Mouse (Mus musculus) fat pad, adult 2 months (tissue): ENCODE measurements around the gene Pde7b.

Experiments
- DNase-seq: peaks from one replicate; pipeline ENCODE4 v3.0.0-alpha.2; 2011; ENCODE audit warnings: low read depth, low spot score; ENCODE audit errors: extremely low read depth

Gene Pde7b

DNA sequence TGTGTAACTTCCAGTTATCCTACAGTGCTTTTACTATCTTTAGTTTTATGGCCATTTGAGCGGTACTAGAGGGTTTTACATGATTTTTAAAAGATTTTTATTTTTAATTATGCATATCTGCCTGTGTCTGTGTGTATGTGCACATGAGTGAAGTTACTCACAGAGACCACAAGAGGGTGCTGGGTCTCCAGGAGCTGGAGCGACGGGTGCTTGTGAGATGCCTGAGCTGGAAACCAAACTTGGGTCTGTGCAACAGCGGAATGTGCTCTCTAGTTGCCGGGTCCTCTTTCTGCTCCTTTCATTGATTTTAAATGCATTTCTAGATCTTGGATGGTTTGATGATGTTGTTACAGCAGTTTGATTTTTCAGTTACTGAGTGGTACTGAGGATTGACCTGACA, 352.8 kb downstream of the Pde7b start:
- DNase-seq: no peak

DNA sequence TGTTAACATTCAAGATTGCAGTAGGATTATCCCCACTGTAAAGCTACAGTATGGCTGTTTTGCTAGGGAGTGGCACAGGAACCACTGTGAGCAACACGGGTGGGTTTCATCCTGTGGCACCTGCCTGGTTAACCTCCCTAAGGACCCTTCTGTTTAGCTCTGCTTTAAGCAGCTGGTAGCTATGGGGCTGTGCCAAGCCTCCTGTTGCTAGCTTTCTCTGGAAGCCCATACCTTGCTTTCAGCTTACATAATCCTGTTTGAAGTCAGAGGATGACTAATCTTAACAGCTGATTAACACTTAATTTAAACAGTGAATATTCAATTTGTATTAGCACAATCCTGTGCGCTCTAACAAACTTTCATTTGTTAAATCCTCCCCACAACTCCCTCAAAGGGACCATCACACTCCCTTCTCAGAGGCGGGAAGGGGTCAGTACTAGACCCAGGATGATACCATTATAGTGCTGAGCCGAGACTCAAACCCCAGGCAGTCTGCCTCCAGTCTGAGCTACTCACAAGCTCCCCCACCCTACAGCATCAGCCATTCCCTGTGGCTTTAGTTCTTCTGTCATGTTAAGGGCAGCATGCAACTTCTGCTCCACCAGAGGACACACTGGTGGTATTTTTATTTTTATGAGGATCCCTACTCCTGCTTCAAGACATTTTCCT, 362.3 kb downstream of the Pde7b start:
- no peak for DNase-seq

DNA sequence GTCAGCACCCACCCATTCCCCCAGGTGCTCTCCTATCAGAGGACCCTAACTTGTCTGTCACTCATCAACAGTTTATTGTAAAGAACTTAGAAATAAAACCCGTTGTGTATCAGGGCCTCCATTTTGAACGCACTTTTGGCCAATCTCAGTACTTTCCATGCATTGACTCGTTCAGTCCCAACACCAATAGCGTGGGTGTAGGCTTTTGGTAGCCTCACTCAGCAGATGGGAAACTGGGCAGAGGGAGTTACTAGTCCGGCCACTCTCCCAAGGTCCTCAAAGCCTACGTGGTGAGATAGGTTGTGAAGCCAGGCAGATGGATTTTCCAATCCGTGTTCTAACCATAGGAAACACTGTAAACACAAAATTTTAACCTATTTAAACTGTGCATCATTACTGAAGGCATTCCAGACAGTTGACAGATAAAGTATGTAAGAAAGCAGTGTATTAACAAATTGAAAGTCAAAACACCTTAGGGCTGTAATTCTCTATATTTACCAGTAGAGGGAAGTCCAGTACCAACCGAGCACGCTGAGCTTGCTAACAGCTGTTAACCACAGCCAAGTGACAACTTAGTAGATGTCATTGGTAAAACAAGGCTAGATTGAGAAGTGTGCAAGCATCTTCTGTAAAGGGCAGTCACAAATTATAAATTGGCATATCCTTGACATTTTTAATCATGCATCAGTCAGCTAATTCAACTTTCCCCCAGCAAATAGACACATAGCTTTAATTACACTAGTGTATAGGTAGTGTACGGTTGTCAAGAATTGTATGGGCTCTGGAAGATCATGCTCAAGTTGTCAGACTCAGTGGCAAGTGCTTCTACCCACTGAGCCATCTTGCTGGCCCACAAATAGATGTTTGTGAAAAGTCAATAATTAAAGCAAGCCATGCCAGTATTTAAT, 363.1 kb downstream of the Pde7b start:
- no peak for DNase-seq

DNA sequence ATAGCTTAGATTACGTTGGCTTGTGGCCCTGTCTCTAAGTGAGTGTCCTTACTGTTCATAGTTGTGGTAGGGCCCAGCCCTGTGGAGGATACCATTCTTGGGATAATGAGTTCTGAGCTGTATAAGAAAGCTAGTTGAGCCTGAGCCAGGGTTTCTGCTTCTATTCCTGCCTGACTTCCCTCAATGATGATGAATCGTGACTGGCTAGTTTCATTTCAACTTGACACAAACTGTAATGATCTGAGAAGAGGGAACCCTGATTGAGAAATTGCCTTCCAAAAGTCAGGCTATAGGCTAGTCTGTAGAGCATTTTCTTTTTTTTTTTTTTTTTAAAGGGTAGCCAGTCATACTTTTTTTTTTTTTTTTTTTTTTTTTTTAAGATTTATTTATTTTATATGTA, 376.0 kb downstream of the Pde7b start:
- DNase-seq: no peak
